Mouse (Mus musculus) c-Kit-positive CD71-positive TER-119-positive erythroid progenitor cells, embryonic 14.5 days (primary cell): ENCODE results near the gene Csmd2.

Experiments
- DNase-seq: peaks from one replicate; pipeline ENCODE4 v3.0.0-alpha.2; 2013; ENCODE audit warnings: low spot score

The Csmd2 gene

DNA sequence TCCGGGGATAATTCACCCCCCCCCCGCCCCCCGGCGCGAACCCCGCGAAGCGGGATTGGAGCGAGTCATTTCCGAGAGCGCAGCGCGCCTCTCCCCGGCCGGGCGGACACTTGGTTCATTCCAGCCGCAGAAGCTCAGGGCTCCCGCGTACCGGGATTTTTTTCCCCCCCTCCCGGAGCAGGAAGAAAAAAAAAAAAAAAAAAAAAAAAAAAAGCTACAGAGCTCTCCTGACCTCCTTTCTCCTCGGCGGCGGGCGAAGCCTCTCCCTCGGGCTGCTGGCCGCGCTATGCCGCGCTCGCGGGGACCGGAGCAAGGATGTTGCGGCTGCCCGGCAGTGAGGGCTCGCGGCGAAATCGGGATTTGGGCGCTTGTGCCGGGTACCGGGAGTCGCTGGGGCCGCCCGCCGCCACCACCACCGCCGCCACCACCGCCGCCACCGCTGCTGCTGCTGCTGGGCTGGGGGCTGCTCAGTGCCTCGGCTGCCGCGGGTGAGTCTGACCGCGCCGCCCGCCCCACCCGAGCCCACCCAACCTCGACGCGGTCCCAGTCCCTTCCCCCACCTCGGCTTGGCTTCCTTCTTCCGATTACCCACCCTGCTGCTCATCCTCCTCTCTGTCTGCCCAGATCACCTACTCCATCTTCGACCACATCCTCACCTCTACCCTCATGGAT, at the start of gene Csmd2:
Gene Csmd2, plus strand, starts transcription at position 74 of the 672 bp plus-strand sequence.
- no peak for DNase-seq

GRCm38 (mm10) chr4:127947696-127948095, 40.0 kb upstream of the Csmd2 start:
- no peak for DNase-seq

DNA sequence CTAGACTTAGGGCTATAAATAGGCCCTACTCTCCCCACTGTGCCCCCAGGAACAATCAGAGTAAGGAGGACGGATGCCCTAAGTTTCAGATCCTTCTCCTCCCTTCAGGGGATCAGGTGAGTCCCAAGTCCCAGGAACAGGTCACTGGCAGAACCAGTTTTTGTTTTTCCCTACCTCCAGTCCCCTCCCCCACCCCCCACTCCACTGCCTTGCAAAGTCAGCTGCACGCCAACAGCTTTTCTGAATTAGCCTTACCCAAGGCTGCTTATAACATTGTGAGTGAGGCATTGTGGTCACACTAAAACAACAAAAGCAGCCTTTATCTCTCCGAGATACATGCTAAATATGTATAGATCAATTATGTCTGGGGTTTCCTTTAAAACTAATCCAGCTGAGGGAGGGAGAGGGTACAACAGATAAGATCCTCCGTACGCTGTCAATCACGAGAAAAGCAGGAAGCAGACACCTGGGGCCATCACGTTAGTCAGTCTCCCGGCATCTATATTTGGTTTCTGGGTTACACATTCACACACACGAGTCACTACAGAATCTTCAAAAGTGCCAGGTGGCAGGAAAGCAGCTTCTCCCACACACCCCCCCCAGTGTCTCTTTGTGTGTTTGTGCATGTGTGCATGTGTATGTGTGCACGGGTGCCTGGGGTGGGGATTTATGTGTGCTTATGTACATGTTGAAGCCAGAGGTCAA, 34.5 kb upstream of the Csmd2 start:
- DNase-seq, result no peak

DNA sequence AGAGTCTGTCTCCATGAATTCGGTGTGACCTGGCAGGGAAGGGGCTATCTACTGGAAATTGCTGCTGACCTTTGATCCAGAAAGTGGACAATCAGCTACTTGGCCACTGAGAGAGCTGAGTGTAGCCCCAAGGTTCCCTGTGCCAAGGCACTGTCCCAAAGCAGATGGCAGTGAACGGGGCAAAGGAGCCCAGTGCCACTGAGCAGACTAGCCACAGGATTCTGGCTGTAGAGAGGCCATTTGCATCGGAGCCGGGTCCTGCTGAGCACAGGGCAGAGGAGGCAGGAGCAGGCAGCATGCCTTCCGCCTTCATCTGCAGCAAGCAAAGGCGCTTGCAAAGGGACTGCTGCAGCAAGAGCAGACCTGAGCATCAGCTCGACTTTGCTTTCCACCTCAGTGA, 18.6 kb upstream of the Csmd2 start:
- DNase-seq, result no peak

DNA sequence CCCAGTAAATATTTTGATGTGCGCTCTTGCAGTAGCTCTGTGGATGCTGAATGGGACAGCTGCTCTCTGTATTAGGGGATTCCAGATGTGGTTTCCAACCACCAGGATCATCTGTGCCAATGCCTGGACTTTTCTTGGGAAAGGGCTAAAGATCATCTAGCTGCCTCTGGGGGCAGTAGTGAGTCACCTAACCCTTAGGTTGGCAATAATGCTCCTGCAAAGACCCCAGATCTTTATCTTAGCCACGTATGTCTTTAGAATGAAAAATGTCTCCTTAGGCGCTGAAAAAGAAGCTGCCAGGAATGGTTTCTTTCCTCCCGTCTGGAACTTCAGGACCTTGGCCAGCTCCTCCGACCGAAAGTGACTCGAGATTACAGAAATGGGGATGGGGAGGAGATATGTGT, 17.6 kb upstream of the Csmd2 start:
- no peak for DNase-seq

DNA sequence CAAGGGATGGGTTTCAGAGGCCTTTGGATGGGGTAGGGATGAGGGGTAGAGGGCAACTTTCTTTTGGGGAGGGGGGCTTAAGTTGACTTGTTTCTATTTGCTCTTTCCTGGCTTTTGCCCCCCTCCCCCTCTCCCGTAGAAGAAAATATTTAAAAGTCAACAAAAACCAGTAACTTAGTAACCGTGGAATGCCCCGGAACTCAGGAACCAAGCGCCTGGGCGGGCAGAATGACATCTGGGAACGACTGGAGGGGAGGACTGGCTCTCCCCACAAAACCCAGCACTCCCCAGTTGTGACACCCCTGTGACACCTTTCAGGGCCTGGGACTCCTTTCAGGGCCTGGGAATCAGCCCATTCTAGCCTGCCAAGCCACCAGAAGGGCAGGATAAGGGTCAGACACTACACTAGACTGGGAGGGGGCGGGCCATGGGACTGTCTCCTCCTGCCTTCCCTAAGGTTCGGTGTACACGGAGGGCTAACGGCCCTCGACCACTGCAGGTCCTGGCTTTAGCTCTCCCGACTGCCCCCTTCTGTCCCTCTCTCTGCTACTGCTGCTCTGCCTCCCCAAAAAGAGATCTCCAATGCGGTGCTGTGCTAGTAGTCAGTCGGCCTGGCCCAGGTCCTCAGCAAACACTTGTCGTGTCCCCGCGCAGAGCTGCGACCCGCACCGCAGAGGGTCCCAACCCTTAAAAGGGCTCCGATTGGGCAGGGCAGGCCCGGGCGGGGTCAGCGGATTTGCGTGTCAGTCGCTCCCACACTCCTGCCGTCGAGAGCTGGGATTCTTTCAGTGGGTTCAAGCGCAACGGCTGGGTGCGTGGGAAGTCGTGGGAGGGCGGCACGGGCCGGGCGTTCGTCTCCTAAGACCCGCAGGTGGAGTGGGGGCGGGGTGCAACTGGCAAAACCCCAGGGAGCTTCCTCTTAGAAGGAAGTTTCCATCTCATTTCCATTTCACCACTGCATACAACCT, 16.5 kb upstream of the Csmd2 start, which contains the start of gene CK137956:
Gene CK137956, minus strand, starts transcription at position 51 of the 968 bp plus-strand sequence.
- no peak for DNase-seq

DNA sequence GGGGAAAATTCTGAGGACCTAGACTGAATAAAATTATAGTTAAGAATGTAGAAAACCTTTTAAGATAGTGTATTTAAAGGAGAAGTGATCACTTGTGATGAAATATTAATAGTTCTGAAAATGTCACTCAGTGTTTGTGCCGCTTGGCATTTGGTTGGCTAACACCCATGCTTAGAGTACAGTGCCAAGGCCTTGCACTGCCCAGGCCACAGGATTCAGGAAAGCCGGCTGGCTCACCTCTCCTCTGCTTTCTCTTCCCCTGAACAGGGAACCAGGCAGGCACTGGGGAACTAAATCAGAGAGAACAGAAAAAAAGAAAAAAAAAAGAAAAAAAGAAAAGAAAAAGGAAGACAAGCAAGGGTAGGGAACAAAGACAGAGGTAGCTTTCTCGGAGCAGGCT, 14.7 kb upstream of the Csmd2 start:
- no peak for DNase-seq

DNA sequence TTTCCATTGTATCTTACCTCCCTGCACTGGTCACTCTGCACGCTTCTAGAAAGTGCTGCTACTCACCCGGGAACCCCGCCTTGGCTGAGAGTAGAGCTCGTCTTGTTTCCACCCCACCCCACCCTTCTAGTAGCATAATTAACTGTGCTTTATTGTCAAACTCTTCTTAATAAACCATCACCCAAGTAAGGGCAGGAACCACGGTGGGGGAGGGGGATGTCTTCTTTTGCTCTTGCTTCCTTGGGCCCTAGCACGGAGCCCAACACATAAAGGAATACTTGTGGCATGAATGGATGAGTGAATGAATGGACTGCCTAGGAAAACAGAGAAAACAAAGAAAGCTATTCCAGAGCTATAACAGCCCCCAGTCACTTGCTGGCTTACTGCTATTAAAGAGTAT, 6.5 kb upstream of the Csmd2 start:
- no peak for DNase-seq

DNA sequence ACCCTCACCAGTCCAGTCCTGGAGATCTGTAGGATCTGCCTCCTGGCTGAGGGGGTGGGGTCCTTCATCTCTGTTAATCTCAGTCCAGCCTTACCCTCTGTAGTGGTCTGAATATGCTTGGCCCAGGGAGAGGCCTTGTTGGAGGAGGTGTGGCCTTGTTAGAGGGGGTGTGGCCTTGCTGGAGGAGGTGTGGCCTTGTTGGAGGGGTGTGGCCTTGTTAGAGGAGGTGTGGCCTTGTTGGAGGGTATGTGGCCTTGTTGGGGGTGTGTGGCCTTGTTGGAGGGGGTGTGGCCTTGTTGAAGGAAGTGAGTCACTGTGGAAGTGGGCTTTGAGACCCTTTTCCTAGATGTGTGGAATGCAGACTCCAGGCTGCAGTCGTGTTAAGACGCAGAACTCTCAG, 3.2 kb upstream of the Csmd2 start:
- DNase-seq, result no peak

DNA sequence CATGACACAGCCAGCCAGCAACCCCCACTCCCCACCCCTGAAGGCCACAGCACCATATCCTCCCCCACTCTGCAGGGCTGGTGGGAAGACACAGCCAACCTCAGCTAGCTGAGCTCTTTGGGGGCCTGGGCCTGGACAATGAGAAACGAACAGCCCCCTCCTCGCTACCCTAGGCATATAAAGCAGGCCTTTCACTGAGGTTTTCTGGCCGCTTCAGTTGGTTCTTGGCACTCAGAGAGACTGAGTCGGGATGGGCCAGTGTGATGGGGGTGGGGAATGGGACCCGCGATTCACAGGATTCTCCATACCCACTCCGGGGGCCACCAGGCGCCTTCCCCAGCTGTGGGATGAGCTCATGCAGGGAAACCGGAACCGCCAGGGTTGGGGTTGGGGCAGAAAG, 1.8 kb upstream of the Csmd2 start:
- DNase-seq, result no peak

GRCm38 (mm10) chr4:127986491-127987075, 1.1 kb upstream of the Csmd2 start:
- DNase-seq, result no peak

- DNase-seq, result no peak
Observed at GRCm38 (mm10) chr4:127987270-127987669, 387 bp upstream of the Csmd2 start.

DNA sequence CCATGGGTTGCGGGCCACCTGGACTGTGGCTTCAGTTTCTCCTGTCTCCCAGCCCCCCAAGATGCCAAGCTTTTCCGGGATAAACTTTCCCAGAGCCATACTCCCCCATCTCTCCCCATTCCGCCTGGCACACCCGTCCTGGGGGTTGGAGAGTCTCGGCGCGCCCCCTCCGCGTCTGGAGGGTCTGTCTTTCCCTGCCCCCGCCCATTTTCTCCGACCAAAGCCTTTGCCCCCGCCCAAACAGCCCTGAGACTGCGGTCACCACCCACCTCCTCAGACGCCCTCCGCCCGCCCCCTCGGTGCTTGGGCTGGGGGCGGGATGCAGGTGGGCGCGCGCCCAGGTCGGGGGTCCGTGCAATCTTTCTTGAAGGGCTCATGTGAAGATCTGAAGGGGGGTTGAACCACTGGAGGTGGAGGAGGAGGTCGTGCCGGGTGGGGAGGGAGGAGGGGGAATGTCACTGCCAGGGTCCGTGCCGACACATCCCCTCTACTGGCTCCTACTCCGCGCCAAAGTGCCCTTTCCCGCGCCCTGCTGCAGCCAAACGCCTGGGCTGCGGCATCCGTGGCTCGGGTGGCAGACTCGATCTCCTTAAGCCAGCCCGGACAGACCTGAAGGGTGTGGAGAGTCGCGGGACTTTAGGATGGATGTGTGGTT, 996 bp downstream of the Csmd2 start:
- DNase-seq, result no peak

DNA sequence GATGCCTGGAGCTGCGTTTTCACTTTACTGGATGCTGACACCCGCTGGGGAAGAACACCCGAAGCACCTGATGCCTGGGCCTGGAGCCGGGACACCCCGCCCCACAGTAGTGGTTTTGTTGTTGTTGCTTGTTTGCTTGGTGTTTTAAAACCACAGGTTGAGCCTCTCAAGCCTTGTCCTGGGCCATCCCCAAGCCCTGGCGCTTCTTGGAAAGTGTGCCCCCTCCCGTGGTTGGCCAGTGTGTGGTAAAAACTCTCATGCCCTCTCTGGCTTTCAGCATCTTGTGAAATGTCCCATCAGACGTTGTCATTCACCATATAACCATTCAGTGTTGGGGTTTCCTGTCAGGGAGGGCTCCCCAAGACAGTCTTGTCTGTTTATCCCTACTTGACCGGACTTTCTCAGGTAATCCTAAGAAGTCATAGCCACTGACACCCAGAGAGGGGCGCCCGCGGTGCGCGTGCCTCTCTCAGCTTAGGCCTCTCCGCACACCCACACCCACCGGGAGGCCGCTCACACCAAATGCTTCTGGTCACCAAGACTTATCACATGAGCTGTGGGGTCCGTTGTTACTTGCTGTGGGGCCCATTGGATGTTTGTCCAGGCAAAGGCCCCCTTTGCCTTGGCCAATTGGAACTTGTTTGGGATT, 1.8 kb downstream of the Csmd2 start:
- no peak for DNase-seq

- no peak for DNase-seq
Observed at GRCm38 (mm10) chr4:127999281-127999680, 11.6 kb downstream of the Csmd2 start.

DNA sequence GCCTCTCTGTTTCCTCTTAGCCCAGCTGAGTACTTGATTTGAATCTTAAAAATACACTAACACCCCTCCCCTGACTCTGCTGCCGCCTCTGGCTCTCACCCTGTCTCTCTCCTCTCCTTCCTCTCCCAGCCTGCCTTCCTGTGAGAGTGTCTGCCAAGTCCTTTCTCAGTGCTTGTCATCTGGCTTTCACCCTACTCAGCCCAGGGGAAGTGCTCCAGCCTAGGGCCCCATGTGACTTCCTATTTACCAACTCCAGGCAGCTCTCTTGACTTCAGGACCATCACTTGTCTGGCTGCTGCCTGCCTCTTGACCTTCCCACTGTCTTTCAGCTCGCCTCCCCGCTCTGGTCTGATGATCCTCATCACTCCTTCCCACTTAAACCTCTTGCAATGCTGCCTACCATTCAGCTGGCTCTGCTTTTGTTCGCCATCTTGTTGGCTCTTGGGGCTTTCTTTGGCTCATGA, 15.0 kb downstream of the Csmd2 start:
- no peak for DNase-seq

- DNase-seq, result no peak
Observed at GRCm38 (mm10) chr4:128004797-128005452, 17.3 kb downstream of the Csmd2 start.

DNA sequence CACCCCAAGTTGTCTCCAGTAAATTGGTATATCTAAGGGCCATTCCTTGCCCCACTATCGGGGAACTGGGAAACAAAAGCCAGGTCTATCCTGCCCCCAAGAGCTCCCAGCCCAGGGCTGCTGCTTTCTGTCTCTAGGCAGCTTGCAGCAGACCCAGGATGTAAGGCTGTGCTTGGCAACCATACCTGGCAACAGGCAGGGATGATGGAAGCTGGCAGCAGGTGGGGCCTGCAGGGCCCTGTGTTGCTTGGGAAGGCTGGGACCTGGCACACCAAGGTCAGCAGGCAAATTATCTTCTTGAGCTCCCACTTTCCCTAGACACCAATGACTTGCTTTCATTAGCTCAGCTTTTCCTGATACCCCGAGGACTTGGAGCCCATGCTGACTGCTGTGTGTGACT, 31.8 kb downstream of the Csmd2 start:
- no peak for DNase-seq

DNA sequence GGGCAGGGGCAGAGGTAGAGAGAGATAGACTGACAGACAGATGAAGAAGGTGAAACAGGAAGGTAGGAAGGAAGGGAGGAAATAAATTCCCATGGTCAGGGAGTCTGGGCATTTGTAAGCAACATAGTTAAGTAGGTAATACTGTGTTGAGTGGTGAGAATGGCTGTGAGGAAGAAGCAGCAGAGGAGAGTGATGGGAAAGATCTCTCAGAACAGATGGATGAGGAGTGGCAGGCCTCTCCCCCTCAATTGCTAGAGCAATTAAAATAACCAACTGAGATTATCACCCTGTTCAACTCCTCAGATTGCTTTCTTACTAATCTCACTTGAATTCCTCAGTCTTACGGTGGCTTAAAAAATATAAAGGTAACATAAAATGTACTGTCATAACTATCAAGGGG, 40.6 kb downstream of the Csmd2 start:
- no peak for DNase-seq

DNA sequence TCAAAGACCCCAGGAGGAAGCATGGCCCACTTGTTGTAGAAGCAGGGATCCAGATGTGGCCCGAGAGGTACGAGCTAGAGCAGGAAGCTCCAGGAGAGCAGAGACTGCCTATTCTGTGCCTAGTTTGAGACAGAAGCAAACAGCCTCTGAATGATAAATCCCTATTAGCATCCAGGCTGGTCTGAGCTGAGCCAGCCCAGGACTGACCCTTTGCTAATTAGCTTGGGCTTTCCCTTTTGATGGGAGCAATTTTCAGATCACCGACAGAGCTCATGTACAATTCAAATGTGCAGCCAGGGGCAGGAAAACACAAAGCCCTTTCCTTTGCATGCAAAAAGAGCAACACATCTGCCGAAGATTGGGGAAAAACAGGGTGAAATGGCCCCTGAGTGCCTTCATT, 54.2 kb downstream of the Csmd2 start:
- DNase-seq, result no peak

DNA sequence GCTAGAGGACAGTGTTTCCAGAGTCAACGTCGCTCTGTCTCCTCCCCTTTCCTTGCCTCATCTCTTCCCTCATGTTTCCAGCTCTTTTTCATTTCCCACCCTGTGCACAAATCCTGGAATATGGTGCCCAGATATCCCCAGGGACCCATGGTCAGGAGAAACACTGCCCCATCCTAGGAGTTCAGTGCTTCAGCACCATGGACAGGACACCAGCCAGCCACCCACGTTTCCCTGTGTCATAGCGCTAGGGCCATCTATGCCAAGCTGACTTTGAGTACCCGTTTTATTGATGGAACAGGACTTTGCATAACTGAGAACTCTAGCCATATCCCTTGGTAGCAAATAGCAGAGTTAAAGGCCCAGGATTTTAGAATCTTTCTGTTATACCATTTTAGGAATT, 55.0 kb downstream of the Csmd2 start:
- DNase-seq, result no peak
